Mouse (Mus musculus): ENCODE results near the gene Klf7. TPM values are rescaled to one million over a fixed set of nuclear protein-coding genes. Genes with fewer than 3 reads are reported as not detected.
"Not testable (repeated sequence)": the region's sequence is repeated elsewhere in the genome, so short reads cannot be mapped to it uniquely, and the experiment has no call there.

Gene Klf7
- polyA plus RNA-seq, 1 experiment, result 3.9 TPM

DNA sequence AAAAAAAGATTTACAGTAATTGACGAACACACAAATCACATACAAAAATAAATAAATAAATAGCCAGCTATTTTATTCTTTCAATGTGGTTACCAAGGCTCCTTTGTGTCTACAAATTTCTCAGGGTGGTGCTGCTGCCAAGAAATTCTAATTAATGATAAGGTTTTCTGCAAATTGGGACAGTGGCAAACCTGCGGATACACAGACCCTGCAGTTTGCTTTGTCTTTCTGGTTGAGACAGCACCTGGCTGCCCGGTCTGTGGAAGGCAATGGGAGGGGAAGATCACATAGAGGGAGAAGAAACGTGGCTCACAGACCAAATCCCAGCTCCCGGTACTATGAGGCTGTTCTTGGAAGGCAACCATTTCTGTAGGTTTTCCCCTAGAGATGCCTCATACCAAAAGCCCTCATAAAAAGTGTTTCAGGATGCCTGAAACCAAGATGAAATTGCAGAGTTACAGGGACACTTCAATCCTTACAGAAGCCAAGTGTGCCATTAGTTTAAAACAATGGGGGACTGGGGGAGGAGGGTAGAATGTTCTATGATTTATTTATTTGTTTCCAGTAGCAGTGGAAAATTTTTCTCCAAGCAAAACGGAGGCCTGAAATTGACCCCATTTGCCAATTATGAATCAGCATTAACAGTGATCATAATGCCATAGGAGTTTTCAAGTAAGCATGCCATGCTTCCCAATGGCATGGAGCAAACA lies 5.2 kb downstream of the Klf7 start:
- peaks cover 91% of the 10 kb centered on the region for H3K79me2 ChIP-seq (ENCODE audit: control insufficient read depth, insufficient read depth)
- TF ChIP-seq REST (IDR thresholded peaks at IDR 0.05; ENCODE audit: insufficient read depth, insufficient read length) (no peak), SRF (IDR thresholded peaks at IDR 0.05; ENCODE audit: control insufficient read depth, insufficient read length, low read depth) (no peak), CEBPB (IDR thresholded peaks at IDR 0.05; ENCODE audit: insufficient read depth, poor library complexity, severe bottlenecking) (no peak), TCF3 (IDR thresholded peaks at IDR 0.05; ENCODE audit: insufficient read length, low read depth) (no peak), POLR2AphosphoS2 (IDR thresholded peaks at IDR 0.05; ENCODE audit: insufficient read length, low read depth) (no peak), MYOD1 (IDR thresholded peaks at IDR 0.05; ENCODE audit: control insufficient read depth in 1 of 3, insufficient read length in 2 of 3, low read depth in 2 of 3) (no peak), MYOG (IDR thresholded peaks at IDR 0.05; ENCODE audit: control insufficient read depth in 1 of 3, insufficient read depth in 1 of 3, insufficient read length in 2 of 3, low read depth in 2 of 3) (no peak), MAX (IDR thresholded peaks at IDR 0.05; ENCODE audit: low read depth) (no peak), TCF12 (IDR thresholded peaks at IDR 0.05; ENCODE audit: insufficient read depth, poor library complexity, severe bottlenecking) (no peak), POLR2A (IDR thresholded peaks at IDR 0.05; ENCODE audit: insufficient read length, low read depth) (no peak)
- no peaks in the 10 kb centered on the region for H3K36me3 ChIP-seq (ENCODE audit: control insufficient read depth, insufficient read depth)
- H3K27me3 ChIP-seq (ENCODE audit: control insufficient read depth, insufficient read depth, insufficient read length), result no peaks in the 10 kb centered on the region
- peak overlapping the region; percentile 9 for H3K4me2 ChIP-seq (ENCODE audit: low read depth)
- no peak overlapping the region for H3K4me3 ChIP-seq
- H3ac ChIP-seq (ENCODE audit: control insufficient read depth, insufficient read length), result no peak overlapping the region

DNA sequence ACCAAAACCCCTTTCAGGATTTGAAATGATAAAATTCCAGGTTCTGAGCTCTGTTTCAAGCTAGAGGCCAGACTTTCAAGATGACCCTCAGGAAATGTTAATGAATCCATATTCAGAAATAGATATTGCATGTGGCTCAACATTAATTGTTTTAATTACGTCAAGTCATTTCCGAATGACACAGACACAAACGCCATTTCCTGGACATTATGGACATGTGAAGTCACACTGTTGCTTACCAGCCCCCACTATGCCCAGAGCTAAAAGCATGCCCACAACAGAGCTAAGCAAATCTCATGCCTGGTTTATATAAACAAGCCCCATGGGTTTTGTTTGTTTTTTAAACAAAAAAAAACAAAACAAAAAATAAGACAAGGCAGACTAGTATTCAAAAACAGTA lies 7.5 kb downstream of the Klf7 start:
- no peaks in the 10 kb centered on the region for H3K36me3 ChIP-seq (ENCODE audit: control insufficient read depth, insufficient read depth)
- peaks cover 99% of the 10 kb centered on the region for H3K79me2 ChIP-seq (ENCODE audit: control insufficient read depth, insufficient read depth)
- no peak overlapping the region for H3K4me2 ChIP-seq (ENCODE audit: low read depth)
- H3K4me3 ChIP-seq, result no peak overlapping the region
- no peak for TF ChIP-seq POLR2A (IDR thresholded peaks at IDR 0.05; ENCODE audit: insufficient read length, low read depth)
- no peaks in the 10 kb centered on the region for H3K27me3 ChIP-seq (ENCODE audit: control insufficient read depth, insufficient read depth, insufficient read length)
- no peak overlapping the region for H3ac ChIP-seq (ENCODE audit: control insufficient read depth, insufficient read length)

- not testable (repeated sequence) for H3K36me3 ChIP-seq (ENCODE audit: control insufficient read depth, insufficient read depth); H3ac ChIP-seq (ENCODE audit: control insufficient read depth, insufficient read length); H3K4me3 ChIP-seq; H3K27me3 ChIP-seq (ENCODE audit: control insufficient read depth, insufficient read depth, insufficient read length); H3K4me2 ChIP-seq (ENCODE audit: low read depth)
- peaks cover 98% of the 10 kb centered on the region for H3K79me2 ChIP-seq (ENCODE audit: control insufficient read depth, insufficient read depth)
Measured at GRCm38 (mm10) chr1:64108653-64109052, 13.4 kb downstream of the Klf7 start.

DNA sequence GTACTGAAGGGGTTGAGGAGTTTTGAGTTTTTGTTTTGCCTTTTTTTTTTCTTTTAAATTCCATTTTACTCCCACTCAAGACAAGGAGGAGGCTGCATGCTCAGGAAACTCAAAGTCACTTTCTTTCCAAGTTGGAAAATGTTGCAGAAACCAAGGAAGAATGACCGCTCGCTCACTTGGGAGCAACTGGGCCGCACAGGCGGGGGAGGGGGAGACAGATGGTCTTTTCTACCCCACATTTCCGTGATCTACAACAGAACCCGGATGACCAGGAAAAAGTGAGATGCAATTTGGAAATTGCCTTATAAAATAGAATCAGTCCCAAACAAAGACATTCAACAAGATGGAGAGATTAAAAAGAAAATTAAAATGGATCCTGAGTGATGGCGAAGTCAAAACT lies 14.6 kb downstream of the Klf7 start:
- Histone ChIP-seq H3K79me2 (ENCODE audit: control insufficient read depth, insufficient read depth) (peaks cover 98% of the 10 kb centered on the region), H3K27me3 (ENCODE audit: control insufficient read depth, insufficient read depth, insufficient read length) (no peaks in the 10 kb centered on the region), H3K36me3 (ENCODE audit: control insufficient read depth, insufficient read depth) (no peaks in the 10 kb centered on the region), H3ac (ENCODE audit: control insufficient read depth, insufficient read length) (no peak overlapping the region), H3K4me3 (no peak overlapping the region), H3K4me2 (ENCODE audit: low read depth) (no peak overlapping the region)
- TF ChIP-seq USF1 (IDR thresholded peaks at IDR 0.05; ENCODE audit: low read depth) (no peak), MAX (IDR thresholded peaks at IDR 0.05; ENCODE audit: low read depth) (no peak), TCF12 (IDR thresholded peaks at IDR 0.05; ENCODE audit: insufficient read depth, poor library complexity, severe bottlenecking) (no peak), MYOD1 (IDR thresholded peaks at IDR 0.05; ENCODE audit: control insufficient read depth in 1 of 3, insufficient read length in 2 of 3, low read depth in 2 of 3) (no peak), POLR2A (IDR thresholded peaks at IDR 0.05; ENCODE audit: insufficient read length, low read depth) (no peak), SRF (IDR thresholded peaks at IDR 0.05; ENCODE audit: control insufficient read depth, insufficient read length, low read depth) (no peak), CEBPB (IDR thresholded peaks at IDR 0.05; ENCODE audit: insufficient read depth, poor library complexity, severe bottlenecking) (no peak), REST (IDR thresholded peaks at IDR 0.05; ENCODE audit: insufficient read depth, insufficient read length) (no peak), POLR2AphosphoS2 (IDR thresholded peaks at IDR 0.05; ENCODE audit: insufficient read length, low read depth) (no peak), TCF3 (IDR thresholded peaks at IDR 0.05; ENCODE audit: insufficient read length, low read depth) (no peak), E2F4 (IDR thresholded peaks at IDR 0.05; ENCODE audit: insufficient read depth) (no peak), MYOG (IDR thresholded peaks at IDR 0.05; ENCODE audit: control insufficient read depth in 1 of 3, insufficient read depth in 1 of 3, insufficient read length in 2 of 3, low read depth in 2 of 3) (no peak)

DNA sequence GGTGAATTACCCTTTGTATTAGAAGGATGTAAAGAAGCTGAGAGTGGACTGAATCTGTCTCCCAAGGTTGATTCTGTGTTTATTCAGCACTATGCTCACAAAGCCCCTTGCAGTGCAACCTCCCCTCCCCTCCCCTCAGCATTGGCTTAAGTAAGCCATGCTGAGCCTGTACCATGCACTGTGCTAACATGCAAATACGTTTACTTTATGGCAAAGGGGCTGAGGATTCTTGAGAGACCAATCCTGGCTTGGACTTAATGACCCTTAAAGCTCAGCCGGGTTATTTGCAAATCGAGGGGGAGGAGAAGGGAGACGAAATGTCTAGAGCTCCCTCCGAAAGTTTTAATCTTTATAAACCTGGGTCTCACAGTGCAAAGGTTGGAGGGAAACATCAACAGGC lies 16.0 kb downstream of the Klf7 start:
- no peak overlapping the region for H3ac ChIP-seq (ENCODE audit: control insufficient read depth, insufficient read length)
- H3K4me2 ChIP-seq (ENCODE audit: low read depth), result no peak overlapping the region
- TF ChIP-seq POLR2AphosphoS2 (IDR thresholded peaks at IDR 0.05; ENCODE audit: insufficient read length, low read depth) (no peak), MYOD1 (IDR thresholded peaks at IDR 0.05; ENCODE audit: control insufficient read depth in 1 of 3, insufficient read length in 2 of 3, low read depth in 2 of 3) (no peak), REST (IDR thresholded peaks at IDR 0.05; ENCODE audit: insufficient read depth, insufficient read length) (no peak)
- H3K4me3 ChIP-seq, result no peak overlapping the region
- H3K36me3 ChIP-seq (ENCODE audit: control insufficient read depth, insufficient read depth), result no peaks in the 10 kb centered on the region
- H3K27me3 ChIP-seq (ENCODE audit: control insufficient read depth, insufficient read depth, insufficient read length), result no peaks in the 10 kb centered on the region
- H3K79me2 ChIP-seq (ENCODE audit: control insufficient read depth, insufficient read depth), result peaks cover 96% of the 10 kb centered on the region
